In the genomic region with DNA sequence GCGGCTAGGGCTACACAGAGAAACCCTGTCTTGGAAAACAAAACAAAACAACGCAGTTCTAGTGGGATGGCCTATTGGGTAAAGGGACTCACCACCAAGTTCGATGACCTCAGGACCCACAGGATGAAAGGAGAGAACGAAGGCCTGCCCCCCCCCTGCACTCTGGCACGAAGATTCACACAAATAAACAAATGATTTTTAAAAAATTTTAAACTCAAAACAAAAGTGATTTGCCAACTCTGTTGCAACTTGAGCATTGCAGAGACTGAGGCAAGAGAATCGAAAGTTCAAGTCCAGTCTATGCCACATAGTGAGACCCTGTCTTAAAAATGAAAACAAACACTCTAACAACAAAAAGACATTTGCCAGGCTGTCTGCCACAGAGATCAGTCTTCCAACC, we compare ENCODE assay signal across 31 mouse cellular contexts. TPM values are rescaled to one million over a fixed set of nuclear protein-coding genes. Genes with fewer than 3 reads are reported as not detected.
"Had no signal": no experiment of that assay in that cellular context is flagged by ENCODE, and none has a peak within 500 bp of the region (broad histone marks: within the 10 kb centered on the region; RNA-seq: fewer than 3 reads in every experiment).

No protein-coding gene starts in this region.

- ATAC-seq: lung, postnatal 0 days; midbrain, embryonic 13.5 days; midbrain, embryonic 15.5 days had no signal

- H3K27ac ChIP-seq: left cerebral cortex, adult 2 months; limb, embryonic 10.5 days; limb, embryonic 12.5 days; limb, embryonic 13.5 days; limb, embryonic 15.5 days; liver, embryonic 13.5 days; liver, embryonic 14.5 days; lung, embryonic 15.5 days; macrophage; midbrain, embryonic 10.5 days; midbrain, embryonic 12.5 days; midbrain, embryonic 13.5 days; midbrain, embryonic 15.5 days; neural tube, embryonic 12.5 days; neural tube, embryonic 13.5 days had no signal

- H3K9me3 ChIP-seq: limb, embryonic 10.5 days; limb, embryonic 12.5 days; limb, embryonic 13.5 days; limb, embryonic 15.5 days; liver, embryonic 13.5 days; lung, embryonic 15.5 days; midbrain, embryonic 12.5 days; midbrain, embryonic 13.5 days; midbrain, embryonic 15.5 days; neural tube, embryonic 12.5 days; neural tube, embryonic 13.5 days had no signal

- H3K4me2 ChIP-seq: limb, embryonic 12.5 days; limb, embryonic 13.5 days; limb, embryonic 15.5 days; liver, embryonic 13.5 days; lung, embryonic 14.5 days; lung, embryonic 15.5 days; midbrain, embryonic 11.5 days; midbrain, embryonic 12.5 days; midbrain, embryonic 13.5 days; midbrain, embryonic 15.5 days; neural tube, embryonic 12.5 days; neural tube, embryonic 13.5 days had no signal

- DNase-seq: layer of hippocampus, postnatal 36 days; left cerebral cortex, postnatal 4 days; liver, embryonic 13.5 days; lung, adult 18-20 months; lung, adult 2 months; lung, embryonic 14.5 days; lung, postnatal 10 days; lung, postnatal 14 days; lung, postnatal 36 days; lung, postnatal 4 days; midbrain, embryonic 14.5 days had no signal

- H3K27me3 ChIP-seq: limb, embryonic 12.5 days; limb, embryonic 15.5 days; lung, embryonic 15.5 days; midbrain, embryonic 12.5 days; midbrain, embryonic 13.5 days; midbrain, embryonic 15.5 days; neural tube, embryonic 12.5 days; neural tube, embryonic 13.5 days had no signal

- H3K4me3 ChIP-seq: left cerebral cortex, adult 2 months; limb, embryonic 10.5 days; limb, embryonic 12.5 days; limb, embryonic 13.5 days; limb, embryonic 15.5 days; liver, embryonic 13.5 days; lung, embryonic 15.5 days; megakaryocyte, embryonic 14.5 days; midbrain, embryonic 10.5 days; midbrain, embryonic 12.5 days; midbrain, embryonic 13.5 days; midbrain, embryonic 15.5 days; myocyte; neural tube, embryonic 12.5 days; neural tube, embryonic 13.5 days had no signal

- H3K36me3 ChIP-seq: limb, embryonic 10.5 days; limb, embryonic 12.5 days; limb, embryonic 13.5 days; limb, embryonic 15.5 days; liver, embryonic 13.5 days; lung, embryonic 15.5 days; midbrain, embryonic 10.5 days; midbrain, embryonic 12.5 days; midbrain, embryonic 13.5 days; midbrain, embryonic 15.5 days; neural tube, embryonic 12.5 days; neural tube, embryonic 13.5 days had no signal

- H3K9ac ChIP-seq: limb, embryonic 12.5 days; limb, embryonic 13.5 days; limb, embryonic 15.5 days; liver, embryonic 13.5 days; liver, embryonic 14.5 days; lung, embryonic 14.5 days; lung, embryonic 15.5 days; midbrain, embryonic 12.5 days; midbrain, embryonic 13.5 days; midbrain, embryonic 15.5 days; neural tube, embryonic 12.5 days; neural tube, embryonic 13.5 days had no signal

RNA-seq across cellular contexts. Expression of a gene that starts 8.0 kb away (rescaled TPM):
- total RNA-seq: monocyte, adult 5-6 weeks had no signal

RNA-seq across cellular contexts. Expression of a gene that starts 27.9 kb away (rescaled TPM):
- total RNA-seq: monocyte, adult 5-6 weeks had no signal
- polyA plus RNA-seq: lung, postnatal 0 days; macrophage; midbrain, embryonic 12.5 days; midbrain, embryonic 13.5 days; neural tube, embryonic 11.5 days; neural tube, embryonic 12.5 days; neural tube, embryonic 13.5 days had no signal
